In genomic region chr1:31102863-31103657, GRCm38 (mm10) we compare ENCODE assay signal across 8 mouse cellular contexts.
DNase-seq lines count a peak whose midpoint lies in the region; ATAC-seq and TF ChIP-seq lines count a peak whose summit lies in the region.

No protein-coding gene starts in this region.

- H3K36me3 ChIP-seq in hindbrain, postnatal 0 days (ENCODE audit: insufficient read depth, low read length) = no peaks in the 10 kb centered on the region
- H3K36me3 ChIP-seq in hindbrain, embryonic 12.5 days = no peaks in the 10 kb centered on the region
- no peaks in the 10 kb centered on the region for H3K36me3 ChIP-seq in forebrain, embryonic 15.5 days
- H3K36me3 ChIP-seq in lung, embryonic 14.5 days (ENCODE audit: insufficient read depth) = no peaks in the 10 kb centered on the region

- H3K9ac ChIP-seq in hindbrain, postnatal 0 days (replicated peaks; ENCODE audit: low read length) = no peak overlapping the region
- no peak overlapping the region for H3K9ac ChIP-seq in hindbrain, embryonic 12.5 days
- H3K9ac ChIP-seq in forebrain, embryonic 15.5 days (replicated peaks) = no peak overlapping the region
- no peak overlapping the region; the same call in 1 of the 2 replicates for H3K9ac ChIP-seq in lung, embryonic 14.5 days

- H3K27ac ChIP-seq in hindbrain, postnatal 0 days = peak overlapping the region; percentile 37; the same call in 1 of the 2 replicates
- no peak overlapping the region for H3K27ac ChIP-seq in hindbrain, embryonic 12.5 days
- H3K27ac ChIP-seq in forebrain, embryonic 15.5 days (replicated peaks) = no peak overlapping the region
- H3K27ac ChIP-seq in lung, embryonic 14.5 days (ENCODE audit: low read depth) = peak overlapping the region; percentile 81
- H3K27ac ChIP-seq in layer of hippocampus, adult 2 months = no peak overlapping the region

- no peaks in the 10 kb centered on the region for H3K9me3 ChIP-seq in hindbrain, postnatal 0 days (ENCODE audit: low read length)
- no peaks in the 10 kb centered on the region for H3K9me3 ChIP-seq in hindbrain, embryonic 12.5 days (replicated peaks)
- no peaks in the 10 kb centered on the region for H3K9me3 ChIP-seq in forebrain, embryonic 15.5 days
- H3K9me3 ChIP-seq in lung, embryonic 14.5 days (ENCODE audit: low read depth, low read length) = no peaks in the 10 kb centered on the region

- peak; percentile 83 for DNase-seq in hindbrain, postnatal 0 days (ENCODE audit: low spot score)
- peak; percentile 64 for DNase-seq in R1 (ENCODE audit: low read depth, low spot score)
- peak; percentile 83 for DNase-seq in lung, embryonic 14.5 days
- no peak for DNase-seq in layer of hippocampus, adult 2 months (ENCODE audit: low spot score in 2 of 2)
- DNase-seq in urinary bladder, postnatal 36 days (ENCODE audit: low spot score in 2 of 2) = no peak

- peak overlapping the region; percentile 21; the same call in 1 of the 2 replicates for H3K4me2 ChIP-seq in hindbrain, postnatal 0 days (ENCODE audit: low read depth, low read length)
- H3K4me2 ChIP-seq in hindbrain, embryonic 12.5 days (replicated peaks) = no peak overlapping the region
- H3K4me2 ChIP-seq in forebrain, embryonic 15.5 days (replicated peaks) = no peak overlapping the region
- H3K4me2 ChIP-seq in lung, embryonic 14.5 days = peak overlapping the region; percentile 44

- 0 out of 2 replicates have a peak, but pooled peaks cover 6% of the 10 kb centered on the region for H3K4me1 ChIP-seq in hindbrain, postnatal 0 days (ENCODE audit: insufficient read depth, low read length)
- no peaks in the 10 kb centered on the region for H3K4me1 ChIP-seq in hindbrain, embryonic 12.5 days
- H3K4me1 ChIP-seq in forebrain, embryonic 15.5 days = no peaks in the 10 kb centered on the region; the same call in 1 of the 2 replicates
- peaks cover 12% of the 10 kb centered on the region for H3K4me1 ChIP-seq in lung, embryonic 14.5 days (ENCODE audit: insufficient read depth)

- no peaks in the 10 kb centered on the region for H3K27me3 ChIP-seq in hindbrain, postnatal 0 days (ENCODE audit: insufficient read depth, low read length)
- no peaks in the 10 kb centered on the region for H3K27me3 ChIP-seq in hindbrain, embryonic 12.5 days
- no peaks in the 10 kb centered on the region for H3K27me3 ChIP-seq in forebrain, embryonic 15.5 days
- H3K27me3 ChIP-seq in lung, embryonic 14.5 days (ENCODE audit: insufficient read depth, low read length) = no peaks in the 10 kb centered on the region

- peak; percentile 91 for ATAC-seq in hindbrain, postnatal 0 days
- ATAC-seq in hindbrain, embryonic 12.5 days (ENCODE audit: low FRiP score) = no peak
- ATAC-seq in forebrain, embryonic 15.5 days (replicated peaks) = peak; percentile 71
- peak; percentile 90 for ATAC-seq in lung, embryonic 14.5 days (ENCODE audit: insufficient read depth)
- no peak for ATAC-seq in erythroid progenitor cell, adult 5-6 weeks (replicated peaks; ENCODE audit: low FRiP score, poor library complexity, severe bottlenecking)

- WGBS in hindbrain, postnatal 0 days = 53% methylated on average over 12 of the region's 12 CpGs
- WGBS in hindbrain, embryonic 12.5 days = 80% methylated on average over 12 of the region's 12 CpGs
- 58% methylated on average over 12 of the region's 12 CpGs for WGBS in forebrain, embryonic 15.5 days
- WGBS in lung, embryonic 14.5 days = 17% methylated on average over 12 of the region's 12 CpGs

- H3K4me3 ChIP-seq in hindbrain, postnatal 0 days (ENCODE audit: low read length) = no peak overlapping the region
- H3K4me3 ChIP-seq in hindbrain, embryonic 12.5 days = no peak overlapping the region
- H3K4me3 ChIP-seq in forebrain, embryonic 15.5 days = no peak overlapping the region
- no peak overlapping the region for H3K4me3 ChIP-seq in lung, embryonic 14.5 days (ENCODE audit: low read depth, low read length)
- no peak overlapping the region for H3K4me3 ChIP-seq in layer of hippocampus, adult 2 months

- no peak for TF ChIP-seq CTCF in hindbrain, postnatal 0 days (IDR thresholded peaks at IDR 0.05; ENCODE audit: low read depth)
- TF ChIP-seq CTCF in lung, embryonic 14.5 days (IDR thresholded peaks at IDR 0.05; ENCODE audit: low read depth) = no peak
- no peak for TF ChIP-seq CTCF in layer of hippocampus, adult 2 months (conservative IDR thresholded peaks at IDR 0.05)

Comparison
In these comparisons a context has a peak if more than half of its experiments do, and no peak if none do; other contexts are left out.
1. ATAC-seq: peak in hindbrain, postnatal 0 days (single experiment), forebrain, embryonic 15.5 days (single experiment) and lung, embryonic 14.5 days (single experiment); none in hindbrain, embryonic 12.5 days (single experiment) and erythroid progenitor cell, adult 5-6 weeks (single experiment).
2. H3K27ac ChIP-seq: peak in hindbrain, postnatal 0 days (single experiment) and lung, embryonic 14.5 days (single experiment); none in hindbrain, embryonic 12.5 days (single experiment), forebrain, embryonic 15.5 days (single experiment) and layer of hippocampus, adult 2 months (single experiment).
3. H3K4me2 ChIP-seq: peak in hindbrain, postnatal 0 days (single experiment) and lung, embryonic 14.5 days (single experiment); none in hindbrain, embryonic 12.5 days (single experiment) and forebrain, embryonic 15.5 days (single experiment).
4. DNase-seq: peak in hindbrain, postnatal 0 days (single experiment), R1 (single experiment) and lung, embryonic 14.5 days (single experiment); none in layer of hippocampus, adult 2 months (0 of 2) and urinary bladder, postnatal 36 days (0 of 2).